Mouse (Mus musculus): ENCODE measurements around the gene Aarsd1.

DNA sequence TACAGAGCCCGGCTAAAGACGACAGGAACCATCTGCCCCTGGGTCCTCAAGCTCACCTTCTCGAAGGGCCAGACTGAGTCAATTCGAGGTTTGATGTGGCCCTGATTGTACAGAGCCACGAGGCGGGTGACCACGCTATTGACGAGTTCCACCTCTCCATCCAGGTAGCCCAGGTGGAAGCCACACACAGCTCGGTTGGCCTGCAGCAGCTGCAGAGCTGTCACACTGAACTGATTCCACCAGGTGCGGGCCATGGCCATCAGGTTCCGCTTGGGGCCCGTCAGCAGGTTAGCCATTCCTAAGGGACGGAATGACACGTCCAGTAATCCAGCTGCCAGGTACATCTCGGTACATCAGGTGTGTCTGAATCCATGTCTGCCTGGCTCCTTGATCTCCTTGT is 42.9 kb upstream of the Aarsd1 start:
- TF ChIP-seq CTCF (IDR thresholded peaks at IDR 0.05; ENCODE audit: control insufficient read depth, insufficient read depth, insufficient read length) (no peak), MAX (IDR thresholded peaks at IDR 0.05) (no peak), MYOG (IDR thresholded peaks at IDR 0.05; ENCODE audit: control insufficient read depth, extremely low read depth, insufficient read length) (no peak)

All from C2C12 (cell line).